In the genomic region with DNA sequence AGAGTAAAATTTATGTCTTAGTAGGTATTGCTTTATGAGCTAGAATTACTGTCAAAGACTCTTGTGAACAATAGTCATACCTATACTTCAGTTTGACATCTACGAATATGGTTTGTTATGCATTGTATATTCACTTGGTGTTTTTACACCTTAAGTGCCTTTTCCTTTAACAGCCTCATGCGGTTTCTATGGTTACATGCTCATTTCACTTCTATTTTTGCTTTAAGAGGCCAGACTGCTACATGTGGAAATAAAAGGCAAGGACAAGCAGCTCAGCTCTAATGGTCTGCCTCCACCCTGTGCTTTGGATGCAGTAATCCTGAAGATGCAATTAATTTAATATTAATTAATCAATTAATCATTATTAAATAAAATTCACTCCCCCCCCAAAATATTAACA, we compare ENCODE assay signal across 27 mouse cellular contexts.
DNase-seq lines count a peak whose midpoint lies in the region; ATAC-seq lines count a peak whose summit lies in the region.
"Had no signal": no experiment of that assay in that cellular context is flagged by ENCODE, and none has a peak within 500 bp of the region (broad histone marks: within the 10 kb centered on the region; RNA-seq: fewer than 3 reads in every experiment).

No protein-coding gene starts in this region.

- peak; percentile 97 for ATAC-seq in frontal cortex, adult (ENCODE audit: low TSS enrichment)
- ATAC-seq in neural tube, embryonic 15.5 days (ENCODE audit: low FRiP score): 0 out of 2 replicates have a peak, but pooled peaks have one; percentile 61
- ATAC-seq: inflammation-experienced regulatory T-cells, adult 6 months; liver, postnatal 0 days had no signal

- 81% methylated on average over 2 of the region's 2 CpGs for WGBS in neural tube, embryonic 15.5 days
- WGBS in limb, embryonic 10.5 days: 92% methylated on average over 2 of the region's 2 CpGs

- no peaks in the 10 kb centered on the region for H3K9me3 ChIP-seq in neural tube, embryonic 15.5 days (replicated peaks)
- no peaks in the 10 kb centered on the region for H3K9me3 ChIP-seq in limb, embryonic 10.5 days (replicated peaks)
- H3K9me3 ChIP-seq: embryonic facial prominence, embryonic 15.5 days; G1E; heart, embryonic 12.5 days; neural tube, embryonic 13.5 days had no signal

- no peaks in the 10 kb centered on the region for H3K27me3 ChIP-seq in neural tube, embryonic 15.5 days (replicated peaks)
- no peaks in the 10 kb centered on the region for H3K27me3 ChIP-seq in limb, embryonic 10.5 days (ENCODE audit: low read depth, poor library complexity, severe bottlenecking)
- H3K27me3 ChIP-seq: embryonic facial prominence, embryonic 15.5 days; heart, embryonic 12.5 days; neural tube, embryonic 13.5 days had no signal

- H3K27ac ChIP-seq in neural tube, embryonic 15.5 days (replicated peaks): no peak overlapping the region
- H3K27ac ChIP-seq in limb, embryonic 10.5 days: no peak overlapping the region
- H3K27ac ChIP-seq: embryonic facial prominence, embryonic 15.5 days; layer of hippocampus, adult 2 months; neural tube, embryonic 13.5 days had no signal

- no peaks in the 10 kb centered on the region for H3K4me1 ChIP-seq in neural tube, embryonic 15.5 days
- H3K4me1 ChIP-seq in limb, embryonic 10.5 days: no peaks in the 10 kb centered on the region
- H3K4me1 ChIP-seq: embryonic facial prominence, embryonic 15.5 days; heart, embryonic 12.5 days; neural tube, embryonic 13.5 days had no signal

- no peak overlapping the region for H3K4me3 ChIP-seq in neural tube, embryonic 15.5 days (replicated peaks)
- no peak overlapping the region for H3K4me3 ChIP-seq in limb, embryonic 10.5 days
- H3K4me3 ChIP-seq: embryonic facial prominence, embryonic 15.5 days; heart, embryonic 12.5 days; layer of hippocampus, adult 2 months; neural tube, embryonic 13.5 days had no signal

- H3K4me2 ChIP-seq in neural tube, embryonic 15.5 days: no peak overlapping the region
- H3K4me2 ChIP-seq: embryonic facial prominence, embryonic 15.5 days; heart, embryonic 12.5 days; neural tube, embryonic 13.5 days had no signal

- H3K9ac ChIP-seq in neural tube, embryonic 15.5 days (replicated peaks): no peak overlapping the region
- H3K9ac ChIP-seq: embryonic facial prominence, embryonic 15.5 days; heart, embryonic 12.5 days; liver, postnatal 0 days; neural tube, embryonic 13.5 days had no signal

- H3K36me3 ChIP-seq in neural tube, embryonic 15.5 days: no peaks in the 10 kb centered on the region
- no peaks in the 10 kb centered on the region for H3K36me3 ChIP-seq in limb, embryonic 10.5 days
- H3K36me3 ChIP-seq: embryonic facial prominence, embryonic 15.5 days; G1E; heart, embryonic 12.5 days; neural tube, embryonic 13.5 days had no signal

- no peak for DNase-seq in frontal cortex, postnatal 14 days (ENCODE audit: low spot score in 2 of 2)
- DNase-seq in layer of hippocampus, adult 9-11 months: peak; percentile 5
- no peak for DNase-seq in layer of hippocampus, postnatal 10 days (ENCODE audit: low spot score in 2 of 2)
- DNase-seq in neural tube, embryonic 10.5 days (ENCODE audit: extremely low spot score, low spot score): no peak
- DNase-seq in telencephalon, adult 2 months (ENCODE audit: low read depth, low spot score): peak; percentile 62
- no peak for DNase-seq in limb, embryonic 10.5 days (ENCODE audit: low spot score)
- DNase-seq: adrenal gland, postnatal 25 days; cerebellum, adult 2 months; cerebellum, postnatal 36 days; gastrocnemius, postnatal 10 days; heart, adult 11 months; heart, postnatal 14 days; kidney, adult 8-10 months; kidney, postnatal 14 days; liver, postnatal 0 days; lung, postnatal 14 days; right cerebral cortex, postnatal 14 days; spleen, adult 18-20 months; thymus, adult 18-20 months had no signal

Comparison
In these comparisons a context has a peak if more than half of its experiments do, and no peak if none do; other contexts are left out.
1. DNase-seq: peak in layer of hippocampus, adult 9-11 months (single experiment) and telencephalon, adult 2 months (single experiment); none in frontal cortex, postnatal 14 days (0 of 2), layer of hippocampus, postnatal 10 days (0 of 2), neural tube, embryonic 10.5 days (single experiment) and limb, embryonic 10.5 days (single experiment).